Mouse (Mus musculus): ENCODE data around the gene Bdp1.

Gene Bdp1

DNA sequence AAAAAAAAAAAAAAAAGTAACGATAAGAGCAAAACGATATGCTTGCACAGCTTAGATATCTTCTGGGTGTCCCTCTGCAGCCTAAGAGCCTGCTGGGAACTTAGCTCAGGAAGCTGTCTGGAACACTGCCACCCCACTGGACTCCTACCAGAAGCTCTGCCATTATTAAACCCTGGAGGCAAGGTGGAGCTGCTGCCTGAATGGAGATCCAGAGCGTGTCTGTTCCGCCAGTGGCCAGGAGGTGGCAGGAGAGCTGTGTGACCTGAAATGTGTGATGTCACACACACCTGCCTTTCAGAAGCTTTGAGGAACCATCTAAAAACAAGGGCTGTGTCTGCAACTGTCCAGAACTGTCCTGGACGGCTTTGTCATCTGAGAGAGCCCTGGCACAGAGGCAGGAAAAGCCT, 102.1 kb downstream of the Bdp1 start:
- CTCF ChIA-PET: interaction anchor here (0.8 kb wide), 1 partner anchor 14 kb away, joined by 5 read pairs; the partner anchor contains the start of gene Mccc2

DNA sequence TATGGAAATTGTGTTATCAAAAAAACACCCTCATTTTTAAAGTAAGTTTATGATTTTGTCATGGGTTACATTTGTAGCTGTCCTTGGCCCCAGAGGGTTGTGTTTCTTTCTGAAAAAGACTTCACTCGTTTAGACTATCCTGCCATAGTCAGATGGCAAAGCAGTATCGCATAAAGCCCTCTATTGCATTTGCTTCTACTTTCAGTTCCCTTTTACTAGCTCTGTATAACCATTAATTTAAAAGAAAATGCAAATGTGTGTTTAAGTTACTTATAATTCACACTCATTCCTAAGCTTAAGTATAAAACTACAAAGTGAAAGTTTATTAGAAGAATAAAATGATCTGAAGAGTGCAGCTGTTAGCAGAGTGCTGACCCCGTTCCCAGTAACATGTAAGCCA, 104.8 kb downstream of the Bdp1 start:
- CTCF ChIA-PET: interaction anchor here (0.6 kb wide), 2 partner anchors 12 to 55 kb away, joined by 3 to 6 read pairs; no protein-coding TSS in a partner anchor

DNA sequence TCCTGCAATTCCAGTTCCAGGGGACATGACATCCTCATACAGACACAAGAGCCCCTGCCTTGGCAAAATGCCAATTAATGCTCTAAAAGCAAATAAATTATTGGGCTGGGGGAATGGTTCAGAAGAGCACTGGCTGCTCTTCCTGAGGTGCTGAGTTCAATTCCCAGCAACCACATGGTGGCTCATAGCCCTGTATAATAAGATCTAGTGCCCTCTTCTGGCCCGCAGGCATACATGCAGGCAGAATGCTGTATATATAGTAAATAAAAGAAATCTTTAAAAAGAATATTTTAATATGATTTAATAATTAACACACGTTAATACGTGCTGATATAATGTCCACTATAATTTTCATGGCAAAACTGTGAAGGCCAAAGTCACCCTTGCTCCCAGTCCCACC, 105.8 kb downstream of the Bdp1 start:
- CTCF ChIA-PET: no interaction called here

DNA sequence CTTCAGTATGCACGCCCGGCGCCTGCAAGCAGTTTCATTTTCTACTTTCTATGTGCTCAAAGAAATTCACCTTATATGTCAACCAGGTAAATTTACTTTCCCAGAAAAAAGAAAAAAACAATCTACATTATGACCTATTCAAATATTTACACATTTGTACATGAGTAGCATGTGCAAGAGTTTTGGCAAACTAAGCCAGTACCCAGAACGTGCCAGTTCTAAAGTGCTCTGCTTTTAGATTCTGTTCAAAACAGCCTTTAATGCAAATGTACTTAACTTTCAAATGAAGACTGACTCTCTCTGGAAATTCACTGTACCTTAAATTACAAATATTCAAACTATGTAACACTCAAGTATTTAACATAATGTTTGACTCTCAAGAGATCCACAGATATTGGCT, 114.3 kb downstream of the Bdp1 start:
- CTCF ChIA-PET: no interaction called here

DNA sequence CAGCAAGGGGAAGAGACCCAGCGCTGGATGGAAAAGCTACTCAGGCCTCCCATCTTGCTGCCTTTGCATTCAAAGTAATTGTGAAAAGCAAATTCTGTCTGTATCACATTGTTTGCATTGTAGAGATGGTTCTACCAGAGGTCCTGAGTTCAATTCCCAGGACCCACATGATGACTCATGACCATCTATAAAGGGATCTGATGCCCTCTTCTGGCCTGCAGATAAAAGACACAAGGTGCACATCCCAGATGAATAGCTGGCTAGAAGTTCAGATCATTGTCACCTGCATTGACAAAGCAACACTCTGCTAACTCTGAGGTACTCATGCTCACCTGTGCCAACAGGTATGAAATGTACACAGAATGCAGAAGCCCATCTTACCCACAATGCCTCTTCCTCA, 120.5 kb downstream of the Bdp1 start:
- CTCF ChIA-PET: interaction anchor here (0.7 kb wide), 1 partner anchor 123 kb away, joined by 3 read pairs; no protein-coding TSS in a partner anchor

DNA sequence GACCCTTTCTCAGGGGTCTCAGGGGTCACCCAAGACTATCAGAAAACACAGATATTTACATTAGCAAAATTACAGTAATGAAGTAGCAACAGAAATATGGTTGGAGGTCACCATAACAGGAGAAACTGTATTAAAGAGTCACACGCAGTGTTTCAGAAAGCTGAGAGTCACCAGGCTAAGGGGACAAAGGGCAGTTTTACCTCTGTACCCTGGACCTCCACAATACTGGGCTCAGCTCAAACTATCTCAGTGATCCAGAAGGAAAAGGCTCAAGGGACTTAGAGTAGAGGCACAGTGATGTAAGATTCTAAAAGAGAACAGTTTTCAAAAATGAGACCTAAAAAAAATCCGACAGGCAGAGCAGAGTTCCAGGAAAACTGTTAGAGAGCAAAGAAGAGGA, 124.5 kb downstream of the Bdp1 start:
- CTCF ChIA-PET: no interaction called here

DNA sequence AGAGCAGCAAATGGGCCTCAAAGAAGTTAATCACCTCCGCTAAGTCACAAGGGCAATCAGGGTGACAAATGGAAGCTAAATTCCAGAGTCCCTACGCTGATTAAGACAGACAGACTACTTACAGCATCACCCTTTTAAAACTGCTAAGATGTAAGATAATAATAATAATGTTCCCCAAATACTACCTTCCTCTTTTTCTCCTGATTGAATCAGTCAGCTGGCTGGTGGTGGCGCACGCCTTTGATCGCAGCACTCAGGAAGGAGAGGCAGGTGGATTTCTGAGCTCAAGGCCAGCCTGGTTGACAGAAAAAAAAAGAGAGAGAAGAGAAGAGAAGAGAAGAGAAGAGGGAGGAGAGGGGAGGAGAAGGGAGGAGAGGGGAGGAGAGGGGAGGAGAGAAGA, 133.8 kb downstream of the Bdp1 start:
- CTCF ChIA-PET: no interaction called here
